Mouse (Mus musculus) lung, postnatal 0 days (tissue): ENCODE measurements around the gene Taar7d. TPM values are rescaled to one million over a fixed set of nuclear protein-coding genes. Genes with fewer than 3 reads are reported as not detected.
"Not testable (repeated sequence)": the region's sequence is repeated elsewhere in the genome, so short reads cannot be mapped to it uniquely, and the experiment has no call there.

Experiments
- ATAC-seq: fragments of 200-750 bp; cut with Nextera tagmentation; 2 replicates; pipeline ENCODE4 v1.8.0; 2017; ENCODE audit warnings: moderate library complexity
- DNase-seq: peaks from one replicate; pipeline ENCODE4 v3.0.0-alpha.2; 2016; ENCODE audit warnings: low spot score
- H3K27ac ChIP-seq: fragments of 300-500 bp; sonication (generic); 2 replicates; pipeline ENCODE4 v1.5.1; 2014; ENCODE audit warnings: antibody characterized with exemption, mild to moderate bottlenecking, low read length, mixed read lengths
- H3K27me3 ChIP-seq: fragments of 300-500 bp; sonication (generic); replicated peaks from 2 replicates; pipeline ENCODE4 v1.6.1; 2014; ENCODE audit warnings: low read length, mixed read lengths; ENCODE audit not compliant: insufficient read depth
- H3K36me3 ChIP-seq: fragments of 300-500 bp; sonication (generic); 2 replicates; pipeline ENCODE4 v1.6.1; 2014; ENCODE audit warnings: low read length, mixed read lengths; ENCODE audit not compliant: insufficient read depth
- H3K4me1 ChIP-seq: fragments of 300-500 bp; sonication (generic); 2 replicates; pipeline ENCODE4 v1.6.1; 2014; ENCODE audit warnings: antibody characterized with exemption, low read depth, low read length, mixed read lengths; ENCODE audit not compliant: insufficient read depth
- H3K4me2 ChIP-seq: fragments of 300-500 bp; sonication (generic); replicated peaks from 2 replicates; pipeline ENCODE4 v1.6.1; 2014; ENCODE audit warnings: low read depth, mild to moderate bottlenecking, low read length, moderate library complexity, mixed read lengths
- H3K4me3 ChIP-seq: fragments of 300-500 bp; sonication (generic); 2 replicates; pipeline ENCODE4 v1.5.1; 2014; ENCODE audit warnings: low read depth, low read length
- H3K9ac ChIP-seq: fragments of 300-500 bp; sonication (generic); replicated peaks from 2 replicates; pipeline ENCODE4 v1.6.1; 2014; ENCODE audit warnings: low read depth, mild to moderate bottlenecking
- H3K9me3 ChIP-seq: fragments of 300-500 bp; sonication (generic); 2 replicates; pipeline ENCODE4 v1.6.1; 2016; ENCODE audit warnings: low read length, mixed read lengths
- CTCF ChIP-seq: IDR thresholded peaks from 2 replicates; pipeline ENCODE4 v1.5.1; 2016; ENCODE audit warnings: antibody characterized with exemption, mild to moderate bottlenecking
- EP300 ChIP-seq: IDR thresholded peaks from 2 replicates; pipeline ENCODE4 v1.6.1; 2016; ENCODE audit warnings: antibody characterized with exemption, mild to moderate bottlenecking, control low read depth
- WGBS: fragments of 180-500 bp; shearing (Covaris S2); extraction: QIAGEN DNeasy Blood & Tissue Kit; methylation state at CpG from one replicate; pipeline ENCODE4 v1.1.7; 2014; 5-methylcytosine and 5-hydroxymethylcytosine counted together
- polyA plus RNA-seq: library from polyadenylated mRNA; unstranded; fragments of >200 nt; fragmentation: Nextera tagmentation; extraction: Ambion mirVana; gene quantifications from 2 replicates; pipeline ENCODE4 v1.2.1, GENCODE M21; 2015

Taar7d gene
- polyA plus RNA-seq, 1 experiment from 2014 or later: not detected

DNA sequence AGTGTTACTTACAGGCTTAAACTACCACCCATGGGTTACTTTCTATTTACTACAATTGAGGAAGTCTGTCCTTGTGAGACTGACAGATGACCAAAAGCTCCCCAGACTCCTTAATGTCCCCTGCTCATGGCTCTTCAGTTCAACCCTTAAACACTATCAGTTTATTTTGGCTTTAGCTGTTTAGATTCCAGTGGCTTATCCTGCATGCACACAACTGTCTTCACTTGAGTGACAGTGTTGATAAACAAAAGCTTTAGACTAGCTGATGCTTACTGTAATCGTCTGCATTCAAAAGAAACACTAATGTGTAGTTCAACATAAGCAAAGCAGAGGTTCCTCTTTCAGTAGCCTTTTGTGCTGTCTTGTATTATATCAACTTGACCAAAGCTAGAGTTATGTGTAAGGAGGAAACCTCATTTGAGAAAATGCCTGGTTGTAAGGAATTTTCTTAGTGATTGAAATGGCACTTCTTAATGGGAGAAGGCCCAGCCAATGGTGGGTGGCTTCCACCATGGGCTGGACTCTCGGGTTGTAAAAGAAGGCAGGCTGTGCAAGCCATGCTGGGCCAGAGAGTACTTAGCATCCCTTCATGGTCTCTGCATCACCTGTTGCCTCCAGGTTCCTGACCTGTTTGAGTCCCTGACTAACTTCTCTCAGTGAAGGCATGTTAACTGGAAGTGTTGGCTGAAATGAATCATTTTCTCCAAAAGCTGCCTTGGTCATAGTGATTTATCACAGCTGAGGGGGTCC lies 13.3 kb downstream of the Taar7d start:
- H3K9ac ChIP-seq: no peak overlapping the region
- no peak for ATAC-seq

DNA sequence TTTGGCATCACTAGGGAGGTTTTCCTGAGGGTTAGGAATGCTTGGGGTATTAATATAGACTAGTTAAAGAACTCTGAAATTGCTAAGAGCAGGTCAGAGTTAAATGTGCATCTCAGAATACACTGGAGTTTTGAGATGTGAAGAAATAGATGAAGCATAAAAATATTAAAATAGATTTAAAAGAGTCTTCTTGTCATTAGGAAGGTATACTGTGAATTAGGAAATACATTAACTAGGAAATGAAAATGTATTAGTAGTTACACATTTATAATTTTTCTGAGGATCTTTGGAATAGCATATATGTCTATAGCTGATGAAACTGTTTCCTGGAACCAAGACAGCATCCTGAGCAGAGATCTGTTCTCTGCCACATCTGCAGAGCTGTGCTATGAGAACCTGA lies 22.2 kb downstream of the Taar7d start, which contains the start of gene Taar7f:
Taar7f (plus strand) TSS at position 301 of the 400 bp plus-strand sequence.
- DNase-seq (no peak), ATAC-seq (no peak)
- Histone ChIP-seq H3K4me3 (no peak within 1 kb of the TSS), H3K9ac (no peak within 1 kb of the TSS), H3K9me3 (no peaks in the 10 kb centered on the region), H3K4me2 (no peak within 1 kb of the TSS), H3K27ac (no peak within 1 kb of the TSS), H3K27me3 (no peaks in the 10 kb centered on the region), H3K4me1 (no peaks in the 10 kb centered on the region), H3K36me3 (no peaks in the 10 kb centered on the region)
- TF ChIP-seq CTCF: no peak
- no peak for TF ChIP-seq EP300

More for the DNA sequence above, 13.3 kb downstream of the Taar7d start:
- 42% methylated on average over 2 of the region's 2 CpGs for WGBS
- no peaks in the 10 kb centered on the region for H3K4me1 ChIP-seq
- no peak for DNase-seq
- H3K4me3 ChIP-seq: no peak overlapping the region
- no peaks in the 10 kb centered on the region for H3K27me3 ChIP-seq
- no peak overlapping the region for H3K27ac ChIP-seq
- no peaks in the 10 kb centered on the region for H3K36me3 ChIP-seq
- no peak overlapping the region for H3K4me2 ChIP-seq
- H3K9me3 ChIP-seq: no peaks in the 10 kb centered on the region
- TF ChIP-seq CTCF: no peak

DNA sequence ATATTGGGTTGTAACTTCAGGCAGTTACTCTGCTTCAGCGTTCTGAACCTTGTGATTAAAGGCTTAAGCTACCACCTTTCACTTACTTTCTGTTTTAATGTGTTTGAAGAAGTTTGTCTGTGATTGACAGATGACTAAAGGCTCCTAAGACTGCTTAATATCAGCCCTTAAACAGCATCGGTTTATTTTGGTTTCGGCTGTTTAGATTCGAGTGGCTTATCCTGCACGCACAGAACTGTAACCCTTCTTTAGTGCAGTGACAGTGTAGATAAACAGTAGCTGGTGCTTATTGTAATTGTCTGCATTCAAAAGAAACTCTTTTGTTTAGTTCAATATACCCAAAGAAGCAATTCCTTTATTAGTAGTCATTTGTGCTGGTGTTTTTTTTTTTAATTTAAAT lies 25.0 kb downstream of the Taar7d start:
- TF ChIP-seq CTCF (no peak), EP300 (no peak)
- H3K4me2 ChIP-seq: no peak overlapping the region
- no peaks in the 10 kb centered on the region for H3K36me3 ChIP-seq
- WGBS: 32% methylated on average over 5 of the region's 5 CpGs
- H3K9me3 ChIP-seq: no peaks in the 10 kb centered on the region
- H3K4me3 ChIP-seq: no peak overlapping the region
- no peaks in the 10 kb centered on the region for H3K4me1 ChIP-seq
- DNase-seq: no peak
- no peak for ATAC-seq
- H3K27me3 ChIP-seq: no peaks in the 10 kb centered on the region
- H3K27ac ChIP-seq: no peak overlapping the region
- H3K9ac ChIP-seq: no peak overlapping the region

DNA sequence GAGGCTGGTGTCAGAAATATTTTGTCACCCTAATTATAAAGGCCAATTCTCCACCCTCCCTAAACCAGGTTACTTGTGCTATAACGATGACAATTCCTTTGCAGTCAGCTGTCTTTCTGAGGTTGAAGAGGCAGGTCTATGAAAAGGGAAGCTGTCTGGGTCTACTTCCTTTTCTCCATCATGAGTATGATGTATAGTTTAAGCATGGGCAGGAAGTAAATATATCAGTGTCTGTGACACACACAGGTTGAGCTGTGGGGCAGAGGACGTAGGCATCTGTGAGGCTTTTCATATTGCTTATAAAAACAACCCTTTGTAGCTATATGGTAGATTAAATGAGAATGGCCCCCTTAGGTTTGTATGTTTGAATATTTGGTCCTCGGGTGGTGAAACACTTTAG lies 32.0 kb downstream of the Taar7d start:
- no peaks in the 10 kb centered on the region for H3K27me3 ChIP-seq
- no peak overlapping the region for H3K4me3 ChIP-seq
- 73% methylated on average over 3 of the region's 3 CpGs for WGBS
- H3K4me2 ChIP-seq: no peak overlapping the region
- H3K36me3 ChIP-seq: no peaks in the 10 kb centered on the region
- ATAC-seq (no peak), DNase-seq (no peak)
- no peak for TF ChIP-seq CTCF
- no peak for TF ChIP-seq EP300
- H3K9me3 ChIP-seq: no peaks in the 10 kb centered on the region
- H3K9ac ChIP-seq: no peak overlapping the region
- no peak overlapping the region for H3K27ac ChIP-seq
- H3K4me1 ChIP-seq: no peaks in the 10 kb centered on the region

DNA sequence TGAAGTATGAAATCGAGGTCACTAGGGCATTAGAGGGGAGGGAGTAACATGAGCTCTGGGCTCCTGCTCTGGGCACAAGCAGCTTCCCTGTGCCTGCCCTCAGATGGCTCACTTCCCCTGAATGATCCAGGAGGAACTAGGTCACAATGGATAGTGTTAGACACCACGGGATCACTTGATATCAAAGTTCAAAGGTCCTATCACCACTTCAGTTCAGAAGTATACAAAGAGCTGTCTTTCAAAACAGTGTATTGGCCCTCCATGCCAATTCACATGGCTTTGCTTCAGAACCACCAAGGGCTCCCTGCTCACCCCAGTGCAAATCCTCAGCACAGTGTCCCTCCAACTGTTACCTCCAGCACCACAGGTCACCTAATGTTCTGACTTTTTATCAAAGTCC lies 47.7 kb downstream of the Taar7d start:
- H3K27me3 ChIP-seq, H3K4me3 ChIP-seq, H3K36me3 ChIP-seq, H3K4me1 ChIP-seq, H3K27ac ChIP-seq, H3K9ac ChIP-seq, H3K4me2 ChIP-seq, H3K9me3 ChIP-seq, DNase-seq, ATAC-seq: not testable (repeated sequence)
- WGBS: 23% methylated on average over 2 of the region's 2 CpGs

DNA sequence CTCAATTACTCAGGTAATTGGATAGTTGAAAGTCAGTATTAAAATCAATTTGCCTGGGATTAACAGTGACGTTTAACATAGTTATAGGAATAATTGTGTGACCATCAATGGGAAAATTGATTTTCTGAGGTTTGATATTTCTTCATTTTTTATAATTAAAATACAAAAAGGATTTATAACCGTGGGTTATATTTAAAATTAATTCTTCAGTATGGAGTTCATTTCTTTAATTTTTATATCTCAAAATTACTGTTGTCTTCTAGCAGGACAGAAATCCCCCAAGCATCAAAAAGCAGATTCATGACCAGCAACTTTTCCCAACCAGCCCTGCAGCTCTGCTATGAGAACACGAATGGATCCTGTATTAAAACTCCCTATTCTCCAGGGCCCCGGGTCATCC lies 49.2 kb downstream of the Taar7d start, which contains the start of gene Taar8a:
Taar8a (plus strand) TSS at position 301 of the 400 bp plus-strand sequence.
- not testable (repeated sequence) for H3K27me3 ChIP-seq, H3K27ac ChIP-seq, DNase-seq, ATAC-seq, H3K4me1 ChIP-seq, H3K4me3 ChIP-seq, H3K9me3 ChIP-seq, H3K36me3 ChIP-seq, H3K9ac ChIP-seq, H3K4me2 ChIP-seq
- WGBS: 86% methylated on average over 2 of the region's 4 CpGs

Other genes with a start within 250 kb of the Taar7d start
- 142 and 152 TPM in 2 replicates for gene Rps12, start 239.9 kb upstream of the Taar7d start, polyA plus RNA-seq
- gene Slc18b1, start 230.2 kb upstream of the Taar7d start, polyA plus RNA-seq: 8.3 and 9.9 TPM in 2 replicates
- 17.2 and 18.5 TPM in 2 replicates for gene Vnn3, start 175.8 kb upstream of the Taar7d start, polyA plus RNA-seq
- 45.4 and 67.5 TPM in 2 replicates for gene Vnn1, start 132.5 kb upstream of the Taar7d start, polyA plus RNA-seq
- not detected in 2 replicates for gene Taar1, start 106.9 kb upstream of the Taar7d start, polyA plus RNA-seq
- 0.16 TPM in 1 of 2 replicates, not detected in the other for gene Taar2, start 88.7 kb upstream of the Taar7d start, polyA plus RNA-seq
- gene Taar3, start 77.7 kb upstream of the Taar7d start, polyA plus RNA-seq: not detected in 2 replicates
- gene Taar4, start 66.7 kb upstream of the Taar7d start, polyA plus RNA-seq: not detected in 2 replicates
- gene Taar5, start 56.5 kb upstream of the Taar7d start, polyA plus RNA-seq: not detected in 2 replicates
- gene Taar6, start 41.6 kb upstream of the Taar7d start, polyA plus RNA-seq: not detected in 2 replicates
- not detected in 2 replicates for gene Taar7a, start 33.7 kb upstream of the Taar7d start, polyA plus RNA-seq
- not detected in 2 replicates for gene Taar7b, start 27.3 kb upstream of the Taar7d start, polyA plus RNA-seq
- not detected in 2 replicates for gene Taar7e, start 10.4 kb downstream of the Taar7d start, polyA plus RNA-seq
- gene Taar7f, start 22.3 kb downstream of the Taar7d start, polyA plus RNA-seq: not detected in 2 replicates
- gene Taar8a, start 49.3 kb downstream of the Taar7d start, polyA plus RNA-seq: not detected in 2 replicates
- not detected in 2 replicates for gene Taar8b, start 65.1 kb downstream of the Taar7d start, polyA plus RNA-seq
- not detected in 2 replicates for gene Taar8c, start 74.7 kb downstream of the Taar7d start, polyA plus RNA-seq
- gene Taar9, start 82.3 kb downstream of the Taar7d start, polyA plus RNA-seq: not detected in 2 replicates
- gene Stx7, start 122.1 kb downstream of the Taar7d start, polyA plus RNA-seq: 128 and 141 TPM in 2 replicates
- gene Moxd1, start 196.3 kb downstream of the Taar7d start, polyA plus RNA-seq: 2.3 and 2.4 TPM in 2 replicates